Mouse (Mus musculus) midbrain, embryonic 14.5 days (tissue): ENCODE data around the gene Dhfr. TPM values are rescaled to one million over a fixed set of nuclear protein-coding genes. Genes with fewer than 3 reads are reported as not detected.

Experiments
- ATAC-seq: fragments of 200-750 bp; cut with Nextera tagmentation; 2 replicates; pipeline ENCODE4 v1.8.0; 2017; ENCODE audit warnings: moderate number of reproducible peaks, moderate library complexity; ENCODE audit not compliant: low FRiP score, low TSS enrichment
- DNase-seq: peaks from one replicate; pipeline ENCODE4 v3.0.0-alpha.2; 2015
- H3K27ac ChIP-seq: fragments of 300-500 bp; sonication (generic); replicated peaks from 2 replicates; pipeline ENCODE4 v1.5.1; 2014; ENCODE audit warnings: mild to moderate bottlenecking, low read depth, low read length, moderate library complexity
- H3K27me3 ChIP-seq: fragments of 300-500 bp; sonication (generic); 2 replicates; pipeline ENCODE4 v1.6.1; 2014; ENCODE audit warnings: low read length, control low read depth, mixed read lengths; ENCODE audit not compliant: control insufficient read depth, insufficient read depth
- H3K36me3 ChIP-seq: fragments of 300-500 bp; sonication (generic); 2 replicates; pipeline ENCODE4 v1.6.1; 2014; ENCODE audit warnings: low read length, control low read depth; ENCODE audit not compliant: control insufficient read depth, insufficient read depth
- H3K4me1 ChIP-seq: fragments of 300-500 bp; sonication (generic); 2 replicates; pipeline ENCODE4 v1.6.1; 2014; ENCODE audit warnings: mild to moderate bottlenecking, antibody characterized with exemption, low read length, control low read depth; ENCODE audit not compliant: control insufficient read depth, insufficient read depth
- H3K4me2 ChIP-seq: fragments of 300-500 bp; sonication (generic); 2 replicates; pipeline ENCODE4 v1.6.1; 2014; ENCODE audit warnings: mild to moderate bottlenecking, low read length, moderate library complexity
- H3K4me3 ChIP-seq: fragments of 300-500 bp; sonication (generic); replicated peaks from 2 replicates; pipeline ENCODE4 v1.5.1; 2014; ENCODE audit warnings: low read depth, low read length
- H3K9ac ChIP-seq: fragments of 300-500 bp; sonication (generic); replicated peaks from 2 replicates; pipeline ENCODE4 v1.6.1; 2014; ENCODE audit warnings: mild to moderate bottlenecking, low read length, moderate library complexity
- H3K9me3 ChIP-seq: fragments of 300-500 bp; sonication (generic); 2 replicates; pipeline ENCODE4 v1.6.1; 2016; ENCODE audit warnings: low read length, control low read depth, mixed read lengths; ENCODE audit not compliant: control insufficient read depth
- WGBS: fragments of 180-500 bp; shearing (Covaris S2); extraction: QIAGEN DNeasy Blood & Tissue Kit; methylation state at CpG from one replicate; pipeline ENCODE4 v1.1.7; 2014; 5-methylcytosine and 5-hydroxymethylcytosine counted together
- polyA plus RNA-seq: library from polyadenylated mRNA; unstranded; fragments of >200 nt; fragmentation: Nextera tagmentation; extraction: Ambion mirVana; gene quantifications from 2 replicates; pipeline ENCODE4 v1.2.1, GENCODE M21; 2014

Gene Dhfr
- polyA plus RNA-seq, 1 experiment from 2014 or later: 5.7 TPM

- no peak for ATAC-seq
- 82% methylated on average over 3 of the region's 3 CpGs for WGBS
Observed at GRCm38 (mm10) chr13:92403496-92403895, 49.0 kb downstream of the Dhfr start.

GRCm38 (mm10) chr13:92410486-92410885 lies 56.0 kb downstream of the Dhfr start:
- Histone ChIP-seq H3K27ac (no peak overlapping the region), H3K27me3 (no peaks in the 10 kb centered on the region), H3K9ac (no peak overlapping the region), H3K9me3 (no peaks in the 10 kb centered on the region), H3K36me3 (no peaks in the 10 kb centered on the region), H3K4me3 (no peak overlapping the region), H3K4me1 (no peaks in the 10 kb centered on the region), H3K4me2 (no peak overlapping the region)
- ATAC-seq: no peak
- 58% methylated on average over 2 of the region's 2 CpGs for WGBS
- DNase-seq: no peak

More at GRCm38 (mm10) chr13:92403496-92403895, 49.0 kb downstream of the Dhfr start:
- no peaks in the 10 kb centered on the region for H3K4me1 ChIP-seq
- H3K27me3 ChIP-seq: no peaks in the 10 kb centered on the region
- no peak for DNase-seq
- no peaks in the 10 kb centered on the region for H3K9me3 ChIP-seq
- H3K9ac ChIP-seq: no peak overlapping the region
- H3K4me3 ChIP-seq: no peak overlapping the region
- no peaks in the 10 kb centered on the region for H3K36me3 ChIP-seq
- no peak overlapping the region for H3K4me2 ChIP-seq
- no peak overlapping the region for H3K27ac ChIP-seq

GRCm38 (mm10) chr13:92419630-92420029 lies 65.1 kb downstream of the Dhfr start:
- Histone ChIP-seq H3K27me3 (0 out of 2 replicates have a peak, but pooled peaks cover 2% of the 10 kb centered on the region), H3K9ac (no peak overlapping the region), H3K36me3 (no peaks in the 10 kb centered on the region), H3K4me3 (no peak overlapping the region), H3K4me2 (no peak overlapping the region), H3K27ac (no peak overlapping the region), H3K4me1 (no peaks in the 10 kb centered on the region), H3K9me3 (no peaks in the 10 kb centered on the region)
- no peak for DNase-seq
- ATAC-seq: no peak
- WGBS: 87% methylated on average over 11 of the region's 11 CpGs

GRCm38 (mm10) chr13:92423711-92424110 lies 69.2 kb downstream of the Dhfr start:
- Histone ChIP-seq H3K4me2 (no peak overlapping the region), H3K27me3 (peaks cover 35% of the 10 kb centered on the region), H3K9me3 (no peaks in the 10 kb centered on the region), H3K36me3 (no peaks in the 10 kb centered on the region), H3K9ac (no peak overlapping the region), H3K4me3 (no peak overlapping the region), H3K4me1 (0 out of 2 replicates have a peak, but pooled peaks cover 5% of the 10 kb centered on the region), H3K27ac (no peak overlapping the region)
- DNase-seq: no peak
- ATAC-seq: no peak
- WGBS: 71% methylated on average over 3 of the region's 3 CpGs

- H3K4me2 ChIP-seq: peak within 1 kb of the TSS; percentile 96
- H3K27ac ChIP-seq: no peak within 1 kb of the TSS
- DNase-seq: peak; percentile 83
- WGBS: under 1% methylated on average over 54 of the region's 54 CpGs
- peak within 1 kb of the TSS; percentile 62 for H3K9ac ChIP-seq
- no peaks in the 10 kb centered on the region for H3K36me3 ChIP-seq
- no peaks in the 10 kb centered on the region for H3K9me3 ChIP-seq
- ATAC-seq: peak; percentile 77
- peaks cover 35% of the 10 kb centered on the region for H3K27me3 ChIP-seq
- H3K4me3 ChIP-seq: peak within 1 kb of the TSS; percentile 66
- 0 out of 2 replicates have a peak, but pooled peaks cover 5% of the 10 kb centered on the region for H3K4me1 ChIP-seq
Observed at GRCm38 (mm10) chr13:92425758-92426264, 71.3 kb downstream of the Dhfr start, which contains the start of gene Ankrd34b. Ankrd34b (plus strand) TSS chr13:92425896.

- under 1% methylated on average over 92 of the region's 92 CpGs for WGBS
- no peaks in the 10 kb centered on the region for H3K9me3 ChIP-seq
- H3K9ac ChIP-seq: peak overlapping the region; percentile 62
- peak overlapping the region; percentile 66 for H3K4me3 ChIP-seq
- H3K4me1 ChIP-seq: 0 out of 2 replicates have a peak, but pooled peaks cover 5% of the 10 kb centered on the region
- H3K27me3 ChIP-seq: peaks cover 35% of the 10 kb centered on the region
- no peaks in the 10 kb centered on the region for H3K36me3 ChIP-seq
- no peak overlapping the region for H3K27ac ChIP-seq
- DNase-seq (peak; percentile 62), ATAC-seq (peak; percentile 68)
- peak overlapping the region; percentile 96 for H3K4me2 ChIP-seq
Observed at GRCm38 (mm10) chr13:92426294-92427051, 71.9 kb downstream of the Dhfr start.

GRCm38 (mm10) chr13:92427351-92427855 lies 72.9 kb downstream of the Dhfr start:
- ATAC-seq (no peak), DNase-seq (no peak)
- Histone ChIP-seq H3K4me1 (0 out of 2 replicates have a peak, but pooled peaks cover 5% of the 10 kb centered on the region), H3K27me3 (peaks cover 35% of the 10 kb centered on the region), H3K4me3 (peak overlapping the region; percentile 66), H3K27ac (no peak overlapping the region), H3K36me3 (no peaks in the 10 kb centered on the region), H3K9ac (peak overlapping the region; percentile 62; the same call in 1 of the 2 replicates), H3K9me3 (no peaks in the 10 kb centered on the region), H3K4me2 (peak overlapping the region; percentile 96)
- 45% methylated on average over 4 of the region's 4 CpGs for WGBS
